Mouse (Mus musculus) MEL (cell line): Measurements from ENCODE around the gene Shox2.

Source experiments
- BHLHE40 ChIP-seq: IDR thresholded peaks from 2 replicates; pipeline ENCODE4 v1.6.1; 2012; ENCODE audit warnings: low read depth, mild to moderate bottlenecking, inconsistent platforms, low read length, improper control_type of control experiment, borderline replicate concordance
- CHD2 ChIP-seq: IDR thresholded peaks from 2 replicates; pipeline ENCODE4 v1.6.1; 2011; ENCODE audit warnings: low read length, improper control_type of control experiment
- CTCF ChIP-seq, 3 experiments: IDR thresholded peaks in 2 of 3; conservative IDR thresholded peaks in 1 of 3; 2 replicates each; pipeline ENCODE4 v1.5.1; 2011 to 2012; ENCODE audit warnings: low read length in 3 of 3, low read depth in 2 of 3, mild to moderate bottlenecking in 2 of 3, improper control_type of control experiment in 1 of 3, inconsistent platforms in 1 of 3, mixed read lengths in 1 of 3, moderate library complexity in 1 of 3; ENCODE audit not compliant: control insufficient read depth in 1 of 3, insufficient read depth in 1 of 3, poor library complexity in 1 of 3, severe bottlenecking in 1 of 3
- EP300 ChIP-seq, 2 experiments: IDR thresholded peaks; 2 replicates each; pipeline ENCODE4 v1.6.1; 2011; ENCODE audit warnings: improper control_type of control experiment in 2 of 2, low read length in 2 of 2, low read depth in 1 of 2, mild to moderate bottlenecking in 1 of 2
- GABPA ChIP-seq: IDR thresholded peaks from 2 replicates; pipeline ENCODE4 v1.6.1; 2012; ENCODE audit warnings: low read depth, mild to moderate bottlenecking, inconsistent platforms, low read length, improper control_type of control experiment, moderate library complexity
- GATA1 ChIP-seq: IDR thresholded peaks from 2 replicates; pipeline ENCODE4 v1.6.1; 2011; ENCODE audit warnings: low read depth, low read length, improper control_type of control experiment
- HCFC1 ChIP-seq: IDR thresholded peaks from 2 replicates; pipeline ENCODE4 v1.6.1; 2012; ENCODE audit warnings: low read depth, mild to moderate bottlenecking, inconsistent platforms, low read length, improper control_type of control experiment, moderate library complexity
- KAT2A ChIP-seq: conservative IDR thresholded peaks from 2 replicates; pipeline ENCODE4 v1.6.1; 2012; ENCODE audit warnings: low read depth, low read length, improper control_type of control experiment, inconsistent platforms
- MAX ChIP-seq: IDR thresholded peaks from 2 replicates; pipeline ENCODE4 v1.6.1; 2011; ENCODE audit warnings: low read length, improper control_type of control experiment
- POLR2A ChIP-seq, 2 experiments: IDR thresholded peaks; 2 replicates each; pipeline ENCODE4 v1.6.1; 2011 to 2012; ENCODE audit warnings: low read length in 2 of 2, mild to moderate bottlenecking in 2 of 2, control low read depth in 1 of 2, improper control_type of control experiment in 1 of 2, low read depth in 1 of 2, moderate library complexity in 1 of 2; ENCODE audit not compliant: control insufficient read depth in 1 of 2, insufficient read depth in 1 of 2, poor library complexity in 1 of 2
- RCOR1 ChIP-seq: IDR thresholded peaks from 2 replicates; pipeline ENCODE4 v1.6.1; 2012; ENCODE audit warnings: low read depth, mild to moderate bottlenecking, inconsistent platforms, low read length, improper control_type of control experiment
- SMC3 ChIP-seq: IDR thresholded peaks from 2 replicates; pipeline ENCODE4 v1.6.1; 2011; ENCODE audit warnings: low read depth, low read length, improper control_type of control experiment
- USF2 ChIP-seq, 2 experiments: IDR thresholded peaks; 2 replicates each; pipeline ENCODE4 v1.6.1; 2011 to 2012; ENCODE audit warnings: improper control_type of control experiment in 2 of 2, low read length in 2 of 2, borderline replicate concordance in 1 of 2, inconsistent platforms in 1 of 2, low read depth in 1 of 2, mild to moderate bottlenecking in 1 of 2; ENCODE audit not compliant: insufficient read depth in 1 of 2

DNA sequence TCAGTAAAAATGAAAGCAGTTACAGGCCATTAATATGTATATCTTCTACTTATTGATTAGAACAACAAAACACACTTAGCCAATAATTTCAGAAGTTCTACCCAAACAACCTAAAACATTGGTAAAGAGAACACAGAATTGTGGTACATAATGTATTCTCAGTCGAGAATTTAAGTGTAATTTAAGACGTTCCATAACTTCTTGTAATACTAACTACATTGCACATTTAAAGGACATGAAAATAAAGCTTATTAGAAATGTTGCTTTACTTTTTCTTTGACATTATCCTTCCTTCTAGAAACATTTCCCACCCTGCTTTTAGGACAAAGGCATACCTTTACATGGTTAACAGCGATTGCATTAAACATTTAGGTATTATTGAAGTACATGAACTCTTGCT, 1.9 kb upstream of the Shox2 start:
- TF ChIP-seq KAT2A (no peak), MAX (no peak), USF2 (IDR thresholded peaks at IDR 0.05; ENCODE audit: borderline replicate concordance in 1 of 2, insufficient read depth in 1 of 2, low read depth in 1 of 2, low read length in 2 of 2) (no peak), HCFC1 (no peak), SMC3 (no peak), POLR2A (IDR thresholded peaks at IDR 0.05; ENCODE audit: control insufficient read depth in 1 of 2, insufficient read depth in 1 of 2, low read depth in 1 of 2, low read length in 2 of 2, poor library complexity in 1 of 2) (no peak), BHLHE40 (no peak), GATA1 (no peak), RCOR1 (no peak), CHD2 (no peak), EP300 (IDR thresholded peaks at IDR 0.05; ENCODE audit: low read depth in 1 of 2, low read length in 2 of 2) (no peak), CTCF (IDR thresholded peaks at IDR 0.05 in 2 of 3, conservative IDR thresholded peaks at IDR 0.05 in 1 of 3; ENCODE audit: control insufficient read depth in 1 of 3, insufficient read depth in 1 of 3, low read depth in 2 of 3, low read length in 3 of 3, poor library complexity in 1 of 3, severe bottlenecking in 1 of 3) (no peak), GABPA (no peak)
